Mouse (Mus musculus) erythroblast, embryonic 14.5 days (primary cell): ENCODE data around the gene Tnk2. TPM values are rescaled to one million over a fixed set of nuclear protein-coding genes. Genes with fewer than 3 reads are reported as not detected.

Experiments
- H3K27me3 ChIP-seq: 2 replicates; pipeline ENCODE4 v1.6.1; 2012; ENCODE audit warnings: inconsistent platforms; ENCODE audit not compliant: control insufficient read depth
- H3K36me3 ChIP-seq: 2 replicates; pipeline ENCODE4 v1.6.1; 2012; ENCODE audit warnings: mild to moderate bottlenecking, inconsistent platforms; ENCODE audit not compliant: control insufficient read depth
- H3K4me1 ChIP-seq: 2 replicates; pipeline ENCODE4 v1.6.1; 2012; ENCODE audit warnings: inconsistent platforms; ENCODE audit not compliant: control insufficient read depth
- H3K4me3 ChIP-seq: replicated peaks from 2 replicates; pipeline ENCODE3; 2012; ENCODE audit warnings: moderate library complexity, mild to moderate bottlenecking, inconsistent platforms
- H3K9me3 ChIP-seq: 2 replicates; pipeline ENCODE4 v1.6.1; 2012; ENCODE audit warnings: low read length, inconsistent platforms, mixed read lengths; ENCODE audit not compliant: control insufficient read depth
- GATA1 ChIP-seq: IDR thresholded peaks from 2 replicates; pipeline ENCODE4 v1.6.1; 2012; ENCODE audit warnings: low read length, inconsistent platforms, mixed read lengths
- TAL1 ChIP-seq: IDR thresholded peaks from 3 replicates; pipeline ENCODE4 v1.6.1; 2012; ENCODE audit warnings: low read length, inconsistent platforms, mixed read lengths
- polyA plus RNA-seq: library from polyadenylated mRNA; stranded (reverse); fragments of >175 nt; gene quantifications from 2 replicates; pipeline ENCODE4 v1.2.3, GENCODE M21; 2012

The Tnk2 gene
- polyA plus RNA-seq, 1 experiment: 61.6 TPM

GRCm38 (mm10) chr16:32670354-32671124 is 26.9 kb downstream of the Tnk2 start:
- Histone ChIP-seq H3K4me3 (no peak overlapping the region), H3K27me3 (no peaks in the 10 kb centered on the region), H3K4me1 (peaks cover 83% of the 10 kb centered on the region), H3K36me3 (peaks cover 92% of the 10 kb centered on the region), H3K9me3 (no peaks in the 10 kb centered on the region)
- TF ChIP-seq TAL1 (0 out of 3 replicates have a peak, but pooled peaks have one; percentile 30), GATA1 (peak; percentile 31; the same call in 1 of the 2 replicates)

DNA sequence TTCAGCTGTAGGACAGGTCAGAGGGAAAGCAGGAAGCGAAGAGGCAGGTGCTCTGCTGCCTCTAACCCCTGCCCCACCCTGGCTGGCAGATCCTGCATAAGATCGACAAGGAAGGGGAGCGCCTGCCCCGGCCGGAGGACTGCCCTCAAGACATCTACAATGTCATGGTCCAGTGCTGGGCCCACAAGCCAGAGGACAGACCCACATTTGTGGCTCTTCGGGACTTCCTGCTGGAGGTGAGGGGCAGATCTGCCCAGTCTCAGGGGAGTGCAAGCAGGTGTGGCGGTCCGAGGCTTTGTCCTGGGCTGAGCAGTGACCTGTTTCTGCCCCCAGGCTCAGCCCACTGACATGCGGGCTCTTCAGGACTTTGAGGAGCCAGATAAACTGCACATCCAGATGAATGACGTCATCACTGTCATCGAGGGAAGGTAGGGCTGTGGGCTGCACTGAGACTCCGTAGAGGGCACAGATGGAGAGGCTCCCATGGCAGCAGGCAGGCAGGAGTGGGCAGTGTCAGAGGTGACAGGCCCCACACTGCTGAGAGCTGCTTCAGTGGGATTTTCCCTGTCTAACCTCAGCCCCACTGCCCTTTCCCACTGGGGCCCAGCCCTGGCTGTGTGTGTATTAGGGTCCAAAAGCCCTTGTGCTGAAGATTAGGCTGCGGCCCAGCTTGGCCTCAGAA is 27.7 kb downstream of the Tnk2 start:
- Histone ChIP-seq H3K36me3 (peaks cover 94% of the 10 kb centered on the region), H3K9me3 (no peaks in the 10 kb centered on the region), H3K27me3 (no peaks in the 10 kb centered on the region), H3K4me3 (no peak overlapping the region), H3K4me1 (peaks cover 77% of the 10 kb centered on the region)
- TF ChIP-seq GATA1: no peak
- TF ChIP-seq TAL1: no peak

GRCm38 (mm10) chr16:32672250-32672649 is 28.6 kb downstream of the Tnk2 start:
- Histone ChIP-seq H3K4me3 (peak overlapping the region; percentile 16), H3K4me1 (peaks cover 72% of the 10 kb centered on the region)

DNA sequence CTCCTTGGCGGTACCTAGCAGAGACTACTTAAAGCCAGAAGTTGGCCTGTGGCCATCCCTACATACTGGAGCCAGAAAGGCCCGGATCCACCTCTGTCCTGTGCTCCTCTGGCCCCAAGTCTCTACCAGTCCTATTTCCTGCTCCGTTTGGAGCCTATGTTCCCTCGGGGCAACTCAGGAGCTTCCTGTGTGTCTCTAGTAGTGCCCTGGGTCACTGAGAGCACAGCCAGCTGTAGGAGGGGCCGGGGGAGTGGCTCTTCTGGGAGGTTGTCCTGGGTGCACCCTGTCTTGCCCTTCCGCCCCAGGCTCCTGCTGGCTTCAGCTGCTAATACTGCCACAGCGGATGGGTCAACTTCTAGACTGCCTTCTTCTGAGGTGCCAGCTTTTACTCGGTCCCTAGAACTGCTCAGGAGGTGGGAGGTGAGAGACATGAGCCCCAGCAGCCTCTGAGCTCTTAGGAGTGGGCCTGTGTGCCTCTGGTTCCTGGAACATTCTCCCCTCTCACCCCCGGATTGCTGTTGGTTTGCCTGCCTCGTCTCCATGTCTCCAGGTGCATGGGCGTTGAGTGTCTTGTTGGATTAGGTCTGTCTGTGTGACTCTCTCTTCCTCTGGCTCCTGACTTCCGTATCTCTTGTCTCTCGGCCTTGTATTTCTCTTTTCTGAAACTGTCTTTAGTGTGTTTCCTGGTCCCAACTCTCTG is 29.3 kb downstream of the Tnk2 start:
- H3K36me3 ChIP-seq: peaks cover 96% of the 10 kb centered on the region
- peaks cover 66% of the 10 kb centered on the region for H3K4me1 ChIP-seq

More at GRCm38 (mm10) chr16:32672250-32672649, 28.6 kb downstream of the Tnk2 start:
- H3K27me3 ChIP-seq: no peaks in the 10 kb centered on the region
- TF ChIP-seq TAL1 (no peak), GATA1 (no peak)
- H3K36me3 ChIP-seq: peaks cover 97% of the 10 kb centered on the region
- no peaks in the 10 kb centered on the region for H3K9me3 ChIP-seq

DNA sequence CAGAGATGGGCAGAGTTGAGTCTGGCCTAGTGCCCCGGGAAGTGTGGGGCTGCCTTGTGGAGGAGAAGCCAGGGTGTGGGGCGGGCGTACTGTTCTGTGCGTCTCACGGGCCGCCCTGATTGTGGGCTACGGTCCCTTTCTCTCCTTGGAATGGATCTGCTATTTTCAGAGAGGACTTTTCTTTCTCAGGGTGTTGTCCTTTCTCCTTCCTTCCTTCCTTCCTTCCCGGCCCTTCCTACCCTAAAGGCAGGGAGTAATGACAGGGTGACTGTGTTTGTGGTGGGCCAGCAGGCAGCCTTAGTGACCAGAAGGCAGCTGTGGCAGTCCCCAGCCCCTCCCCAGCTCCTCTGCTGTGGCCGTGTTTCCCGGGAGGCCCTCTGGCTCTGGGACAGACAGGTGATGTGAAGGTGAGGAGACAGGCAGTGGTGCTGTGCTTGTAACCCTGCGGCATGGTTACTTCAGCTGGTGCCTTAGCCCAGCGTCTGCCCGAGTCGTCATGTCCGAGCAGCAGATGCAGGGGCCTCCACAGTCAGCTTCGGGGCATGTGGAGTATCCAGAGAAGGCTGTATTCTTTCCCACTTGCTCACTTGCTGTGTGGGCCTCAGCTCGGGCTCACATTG is 30.6 kb downstream of the Tnk2 start:
- TF ChIP-seq TAL1 (no peak), GATA1 (no peak)
- Histone ChIP-seq H3K36me3 (peaks cover 100% of the 10 kb centered on the region), H3K4me1 (peaks cover 66% of the 10 kb centered on the region), H3K9me3 (no peaks in the 10 kb centered on the region), H3K27me3 (no peaks in the 10 kb centered on the region), H3K4me3 (no peak overlapping the region)

More for the DNA sequence above, 29.3 kb downstream of the Tnk2 start:
- Histone ChIP-seq H3K27me3 (no peaks in the 10 kb centered on the region), H3K4me3 (no peak overlapping the region), H3K9me3 (no peaks in the 10 kb centered on the region)
- no peak for TF ChIP-seq GATA1
- TF ChIP-seq TAL1: no peak

DNA sequence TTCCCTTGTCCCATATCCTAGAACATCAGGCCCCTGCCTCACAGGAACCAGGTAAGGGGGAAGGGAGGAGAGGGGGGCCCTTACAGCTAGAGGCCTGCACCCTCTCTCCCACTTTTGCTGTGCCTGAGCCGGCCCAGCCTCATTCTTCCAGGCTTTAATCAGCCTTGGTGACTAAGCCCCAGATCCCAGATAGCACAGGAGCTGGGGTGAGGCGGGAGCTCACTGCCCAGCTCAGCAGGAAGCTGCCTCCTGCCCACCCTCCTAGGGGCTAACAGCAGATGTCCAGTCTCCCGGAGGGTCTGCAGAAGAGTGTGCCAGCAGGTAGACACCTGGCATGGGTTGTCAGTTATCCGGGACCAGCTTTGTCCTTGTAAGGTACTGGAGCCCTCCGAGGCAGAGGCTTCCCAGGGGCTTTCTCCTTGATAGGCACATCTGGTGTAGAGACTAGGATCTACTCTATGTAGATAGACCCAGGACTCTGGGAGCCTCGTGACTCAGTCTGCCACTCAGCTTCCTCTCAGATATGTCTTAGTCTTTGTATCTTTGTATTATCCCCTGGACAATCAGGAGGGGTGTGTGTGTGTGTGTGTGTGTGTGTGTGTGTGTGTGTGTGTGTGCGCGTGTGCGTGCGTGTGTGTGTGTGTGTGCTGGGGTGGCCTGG is 33.5 kb downstream of the Tnk2 start:
- Histone ChIP-seq H3K4me3 (no peak overlapping the region), H3K27me3 (no peaks in the 10 kb centered on the region), H3K36me3 (peaks cover 97% of the 10 kb centered on the region), H3K4me1 (peaks cover 44% of the 10 kb centered on the region), H3K9me3 (no peaks in the 10 kb centered on the region)
- TF ChIP-seq TAL1: no peak
- no peak for TF ChIP-seq GATA1

DNA sequence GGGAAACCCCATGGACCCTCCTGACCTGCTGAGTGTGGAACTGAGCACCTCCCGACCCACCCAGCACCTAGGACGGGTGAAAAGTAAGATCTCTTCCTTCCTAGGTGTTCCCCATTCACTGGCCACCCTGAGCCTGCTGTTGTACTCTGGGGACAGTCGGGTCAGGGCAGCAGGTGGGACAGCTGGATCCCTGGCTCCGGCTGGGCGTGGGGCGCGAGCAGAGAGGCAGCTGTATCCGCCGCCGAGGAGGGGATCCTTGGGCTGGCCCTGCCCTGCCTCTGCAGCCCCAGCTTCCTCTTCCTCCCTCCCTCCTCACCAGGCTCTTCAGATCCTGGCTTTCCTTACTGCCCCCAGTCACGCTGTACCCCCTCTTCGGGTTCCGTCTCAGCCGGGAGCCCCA is 34.2 kb downstream of the Tnk2 start:
- Histone ChIP-seq H3K4me3 (no peak overlapping the region), H3K27me3 (no peaks in the 10 kb centered on the region), H3K36me3 (peaks cover 97% of the 10 kb centered on the region), H3K4me1 (peaks cover 40% of the 10 kb centered on the region), H3K9me3 (no peaks in the 10 kb centered on the region)
- TF ChIP-seq TAL1 (no peak), GATA1 (no peak)

GRCm38 (mm10) chr16:32678812-32679211 is 35.1 kb downstream of the Tnk2 start:
- H3K9me3 ChIP-seq: no peaks in the 10 kb centered on the region
- TF ChIP-seq TAL1 (no peak), GATA1 (no peak)
- peaks cover 36% of the 10 kb centered on the region for H3K4me1 ChIP-seq
- peaks cover 95% of the 10 kb centered on the region for H3K36me3 ChIP-seq
- H3K4me3 ChIP-seq: no peak overlapping the region
- no peaks in the 10 kb centered on the region for H3K27me3 ChIP-seq
